Mouse (Mus musculus) gastrocnemius, postnatal 10 days (tissue): ENCODE data around the gene Arhgap10. TPM values are rescaled to one million over a fixed set of nuclear protein-coding genes. Genes with fewer than 3 reads are reported as not detected.

Experiments used
- DNase-seq: peaks from one replicate; pipeline ENCODE4 v3.0.0; 2021; ENCODE audit warnings: mixed read lengths
- total RNA-seq, 2 experiments: library from RNA; stranded (reverse); gene quantifications; 2 replicates each; pipeline ENCODE4 v1.2.3; 2021

The Arhgap10 gene
- total RNA-seq, 2 experiments from 2014 or later: 56.8 to 57.2 TPM

DNA sequence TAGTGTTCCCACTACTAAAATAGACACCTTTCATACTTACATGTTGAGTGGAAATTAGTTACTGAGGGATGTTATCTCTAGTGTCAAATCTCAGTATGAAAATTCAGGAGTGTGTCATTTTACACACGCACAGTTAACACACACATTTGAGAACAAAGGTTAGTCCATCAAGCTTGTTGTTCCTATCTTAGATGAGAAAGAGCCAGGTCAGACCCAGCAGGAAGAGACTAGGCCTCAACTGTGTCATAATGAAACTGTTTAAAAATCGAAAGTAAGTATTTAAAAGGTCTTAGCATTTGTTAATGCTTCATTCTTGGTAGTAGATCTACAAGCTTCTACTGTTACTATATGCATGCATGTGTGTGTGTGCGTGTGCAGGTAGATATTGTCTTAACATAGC is 308.5 kb downstream of the Arhgap10 start:
- DNase-seq: no peak

Other genes starting within 250 kb of the Arhgap10 start
- 10 to 100 TPM in 1 of 2 experiments, 1 to 10 TPM in 1; 9.3 to 10.1 TPM for gene Prmt9, start 31.4 kb upstream of the Arhgap10 start, total RNA-seq
- 10 to 100 TPM; 12.7 to 13.7 TPM for gene Tmem184c, start 92.7 kb upstream of the Arhgap10 start, total RNA-seq
- 10 to 100 TPM in 1 of 2 experiments, 1 to 10 TPM in 1; 9.3 to 12.1 TPM for gene Ednra, start 206.5 kb upstream of the Arhgap10 start, total RNA-seq